Comparison of ENCODE assay signal across 14 mouse cellular contexts in genomic region chr14:104033606-104034005, GRCm38 (mm10).
DNase-seq lines count a peak whose midpoint lies in the region; ATAC-seq and TF ChIP-seq lines count a peak whose summit lies in the region.
"Had no signal": no experiment of that assay in that cellular context is flagged by ENCODE, and none has a peak within 500 bp of the region (broad histone marks: within the 10 kb centered on the region; RNA-seq: fewer than 3 reads in every experiment).

No protein-coding gene starts in this region.

- H3K4me1 ChIP-seq in forebrain, embryonic 12.5 days, result peaks cover 13% of the 10 kb centered on the region
- H3K4me1 ChIP-seq in forebrain, embryonic 16.5 days (replicated peaks; ENCODE audit: control insufficient read depth, insufficient read depth, low read length), result peaks cover 9% of the 10 kb centered on the region
- H3K4me1 ChIP-seq: megakaryocyte, embryonic 14.5 days had no signal

- ATAC-seq in forebrain, embryonic 12.5 days (ENCODE audit: low FRiP score), result 0 out of 2 replicates have a peak, but pooled peaks have one; percentile 21
- no peak for ATAC-seq in forebrain, embryonic 16.5 days
- ATAC-seq in megakaryocyte-erythroid progenitor cell, adult 5-6 weeks (replicated peaks; ENCODE audit: low FRiP score, low TSS enrichment, poor library complexity, severe bottlenecking), result no peak

- WGBS in forebrain, embryonic 12.5 days, result 31% methylated on average over 1 of the region's 1 CpGs
- WGBS in forebrain, embryonic 16.5 days, result 41% methylated on average over 1 of the region's 1 CpGs

- no peak overlapping the region for H3K9ac ChIP-seq in forebrain, embryonic 12.5 days
- H3K9ac ChIP-seq in forebrain, embryonic 16.5 days (replicated peaks; ENCODE audit: low read depth, low read length), result no peak overlapping the region
- H3K9ac ChIP-seq: limb, embryonic 13.5 days had no signal

- DNase-seq in left cerebral cortex, adult 2 months (ENCODE audit: extremely low spot score in 1 of 2, low spot score in 2 of 2), result no peak
- DNase-seq in left cerebral cortex, adult 18-20 months (ENCODE audit: low spot score in 2 of 2), result no peak
- DNase-seq in MEL-GATA-1-ER (ENCODE audit: extremely low read depth, low read depth), result peak; percentile 1
- peak; percentile 18 for DNase-seq in induced T-regulatory cell, adult 2 months (ENCODE audit: low read depth)
- no peak for DNase-seq in layer of hippocampus, adult 18-20 months (ENCODE audit: low spot score in 2 of 2)
- DNase-seq: adrenal gland, adult 2 months; cerebellum, adult 11 months; gastrocnemius, postnatal 14 days; heart, postnatal 36 days had no signal

- no peak overlapping the region for H3K4me2 ChIP-seq in forebrain, embryonic 12.5 days
- no peak overlapping the region for H3K4me2 ChIP-seq in forebrain, embryonic 16.5 days (ENCODE audit: low read length)
- H3K4me2 ChIP-seq: limb, embryonic 13.5 days had no signal

- peak; percentile 59 for TF ChIP-seq CTCF in left cerebral cortex, adult 2 months (IDR thresholded peaks at IDR 0.05)

- H3K27ac ChIP-seq in forebrain, embryonic 12.5 days, result no peak overlapping the region
- H3K27ac ChIP-seq in forebrain, embryonic 16.5 days (ENCODE audit: low read length), result no peak overlapping the region
- H3K27ac ChIP-seq in left cerebral cortex, adult 2 months, result no peak overlapping the region
- H3K27ac ChIP-seq: limb, embryonic 13.5 days had no signal

- no peak overlapping the region for H3K4me3 ChIP-seq in forebrain, embryonic 12.5 days (replicated peaks)
- no peak overlapping the region for H3K4me3 ChIP-seq in forebrain, embryonic 16.5 days (replicated peaks; ENCODE audit: low read length)
- H3K4me3 ChIP-seq in left cerebral cortex, adult 2 months, result no peak overlapping the region
- H3K4me3 ChIP-seq: limb, embryonic 13.5 days; megakaryocyte, embryonic 14.5 days had no signal

- H3K27me3 ChIP-seq in forebrain, embryonic 12.5 days, result peaks cover 28% of the 10 kb centered on the region
- H3K27me3 ChIP-seq in forebrain, embryonic 16.5 days (replicated peaks; ENCODE audit: control insufficient read depth, insufficient read depth, low read length), result peaks cover 5% of the 10 kb centered on the region; the same call in 1 of the 2 replicates
- H3K27me3 ChIP-seq: megakaryocyte, embryonic 14.5 days had no signal

- no peaks in the 10 kb centered on the region for H3K36me3 ChIP-seq in forebrain, embryonic 12.5 days (replicated peaks)
- no peaks in the 10 kb centered on the region for H3K36me3 ChIP-seq in forebrain, embryonic 16.5 days (ENCODE audit: control insufficient read depth, insufficient read depth)
- H3K36me3 ChIP-seq: limb, embryonic 13.5 days had no signal

- intact Hi-C loops in left cerebral cortex, adult 2 months (cut with DNase I), result loop anchor here (5.0 to 10.0 kb wide), 4 partner anchors 141 to 1261 kb away; no protein-coding TSS in a partner anchor

- no peaks in the 10 kb centered on the region for H3K9me3 ChIP-seq in forebrain, embryonic 12.5 days
- no peaks in the 10 kb centered on the region for H3K9me3 ChIP-seq in forebrain, embryonic 16.5 days (ENCODE audit: control insufficient read depth, low read length)
- H3K9me3 ChIP-seq: limb, embryonic 13.5 days; megakaryocyte, embryonic 14.5 days had no signal

Comparison
In these comparisons a context has a peak if more than half of its experiments do, and no peak if none do; other contexts are left out.
1. DNase-seq: peak in MEL-GATA-1-ER (single experiment) and induced T-regulatory cell, adult 2 months (single experiment); none in left cerebral cortex, adult 2 months (0 of 2), left cerebral cortex, adult 18-20 months (0 of 2) and layer of hippocampus, adult 18-20 months (0 of 2).